Mouse (Mus musculus) lung, embryonic 14.5 days (tissue): Measurements from ENCODE around the gene Gria4. TPM values are rescaled to one million over a fixed set of nuclear protein-coding genes. Genes with fewer than 3 reads are reported as not detected.

Experiments used
- ATAC-seq: fragments of 200-750 bp; cut with Nextera tagmentation; 2 replicates; pipeline ENCODE4 v1.8.0; 2017; ENCODE audit warnings: mild to moderate bottlenecking, moderate TSS enrichment, moderate library complexity; ENCODE audit not compliant: insufficient read depth
- DNase-seq: peaks from one replicate; pipeline ENCODE4 v3.0.0-alpha.2; 2015
- H3K27ac ChIP-seq: fragments of 300-500 bp; sonication (generic); 2 replicates; pipeline ENCODE4 v1.5.1; 2014; ENCODE audit warnings: low read depth, mild to moderate bottlenecking, moderate library complexity
- H3K27me3 ChIP-seq: fragments of 300-500 bp; sonication (generic); 2 replicates; pipeline ENCODE4 v1.6.1; 2014; ENCODE audit warnings: low read length, control low read depth; ENCODE audit not compliant: insufficient read depth
- H3K36me3 ChIP-seq: fragments of 300-500 bp; sonication (generic); 2 replicates; pipeline ENCODE4 v1.6.1; 2014; ENCODE audit warnings: control low read depth; ENCODE audit not compliant: insufficient read depth
- H3K4me1 ChIP-seq: fragments of 300-500 bp; sonication (generic); 2 replicates; pipeline ENCODE4 v1.6.1; 2014; ENCODE audit warnings: antibody characterized with exemption, control low read depth; ENCODE audit not compliant: insufficient read depth
- H3K4me2 ChIP-seq: fragments of 300-500 bp; sonication (generic); 2 replicates; pipeline ENCODE4 v1.6.1; 2014; ENCODE audit warnings: mild to moderate bottlenecking
- H3K4me3 ChIP-seq: fragments of 300-500 bp; sonication (generic); 2 replicates; pipeline ENCODE4 v1.5.1; 2014; ENCODE audit warnings: low read depth, low read length
- H3K9ac ChIP-seq: fragments of 300-500 bp; sonication (generic); 2 replicates; pipeline ENCODE4 v1.6.1; 2014
- H3K9me3 ChIP-seq: fragments of 300-500 bp; sonication (generic); 2 replicates; pipeline ENCODE4 v1.6.1; 2016; ENCODE audit warnings: low read depth, low read length, control low read depth
- CTCF ChIP-seq: IDR thresholded peaks from 2 replicates; pipeline ENCODE4 v1.5.1; 2016; ENCODE audit warnings: antibody characterized with exemption, low read depth
- WGBS: fragments of 180-500 bp; shearing (Covaris S2); extraction: QIAGEN DNeasy Blood & Tissue Kit; methylation state at CpG from one replicate; pipeline ENCODE4 v1.1.7; 2014; 5-methylcytosine and 5-hydroxymethylcytosine counted together
- polyA plus RNA-seq: library from polyadenylated mRNA; unstranded; fragments of >200 nt; fragmentation: Nextera tagmentation; extraction: Ambion mirVana; gene quantifications from 2 replicates; pipeline ENCODE4 v1.2.1, GENCODE M21; 2014

Gria4 gene
- polyA plus RNA-seq, 1 experiment from 2014 or later, result 0.89 TPM

DNA sequence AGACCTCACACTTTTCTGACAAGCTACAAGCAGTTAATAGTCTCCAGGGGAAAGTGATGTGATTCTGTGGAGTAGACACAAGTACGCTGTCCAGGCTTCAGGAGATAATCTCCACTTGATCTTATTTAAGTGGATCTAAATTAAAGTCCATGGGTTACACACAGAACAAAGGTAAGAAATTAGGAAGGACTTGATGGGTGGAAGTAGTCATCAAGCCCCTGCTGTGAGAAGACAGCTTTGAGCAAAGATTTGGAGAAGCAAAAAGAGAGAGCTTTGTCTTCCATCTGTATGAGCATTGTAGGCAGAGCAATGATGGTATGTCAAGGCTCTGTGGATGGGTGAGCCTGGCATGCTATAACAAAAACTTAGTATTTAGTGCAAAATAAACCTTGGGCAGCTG lies 141.7 kb downstream of the Gria4 start:
- WGBS, result 87% methylated on average over 1 of the region's 1 CpGs
- H3K4me1 ChIP-seq, result no peaks in the 10 kb centered on the region
- H3K27me3 ChIP-seq, result no peaks in the 10 kb centered on the region
- TF ChIP-seq CTCF, result no peak
- H3K4me2 ChIP-seq, result no peak overlapping the region
- DNase-seq, result no peak
- H3K9me3 ChIP-seq, result no peaks in the 10 kb centered on the region
- no peak for ATAC-seq
- no peak overlapping the region for H3K9ac ChIP-seq
- H3K27ac ChIP-seq, result no peak overlapping the region
- no peaks in the 10 kb centered on the region for H3K36me3 ChIP-seq
- no peak overlapping the region for H3K4me3 ChIP-seq

DNA sequence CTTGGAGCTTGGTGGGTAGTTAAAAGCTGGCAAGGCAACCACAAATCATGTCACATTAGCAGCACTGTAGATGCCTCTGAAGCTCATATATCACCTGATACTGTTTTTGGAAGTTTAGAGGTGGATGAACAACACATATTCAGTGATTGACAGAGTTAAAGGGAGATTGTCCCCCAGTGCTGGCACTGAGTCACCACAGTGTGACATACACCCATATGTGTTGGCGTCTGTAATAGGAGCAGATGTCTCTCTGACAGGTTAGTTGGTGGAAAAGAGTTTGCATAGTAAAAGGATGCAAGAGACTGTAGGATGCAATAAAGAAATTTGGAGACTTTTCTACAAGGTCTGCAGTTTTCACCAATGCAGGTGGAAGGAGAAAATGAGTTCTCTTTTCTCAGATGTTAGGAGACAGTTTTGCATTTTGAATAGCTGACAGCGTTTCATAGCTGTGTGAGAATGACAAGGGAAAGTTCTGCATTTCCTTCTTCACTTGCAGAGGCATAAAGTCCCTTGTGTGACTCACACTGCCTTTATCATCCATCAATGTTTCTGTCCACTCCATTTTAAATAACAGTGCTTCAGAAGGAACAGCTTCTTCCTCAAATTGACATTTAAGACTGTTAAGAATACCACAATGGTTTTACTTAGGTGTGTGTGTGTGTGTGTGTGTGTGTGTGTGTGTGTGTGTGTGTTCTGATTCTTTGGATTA lies 156.7 kb downstream of the Gria4 start:
- no peaks in the 10 kb centered on the region for H3K27me3 ChIP-seq
- H3K27ac ChIP-seq, result no peak overlapping the region
- H3K9me3 ChIP-seq, result no peaks in the 10 kb centered on the region
- WGBS, result 65% methylated on average over 2 of the region's 2 CpGs
- no peak for DNase-seq
- no peaks in the 10 kb centered on the region for H3K36me3 ChIP-seq
- no peak overlapping the region for H3K9ac ChIP-seq
- TF ChIP-seq CTCF, result no peak
- H3K4me3 ChIP-seq, result no peak overlapping the region
- no peak for ATAC-seq
- H3K4me2 ChIP-seq, result no peak overlapping the region
- H3K4me1 ChIP-seq, result no peaks in the 10 kb centered on the region

DNA sequence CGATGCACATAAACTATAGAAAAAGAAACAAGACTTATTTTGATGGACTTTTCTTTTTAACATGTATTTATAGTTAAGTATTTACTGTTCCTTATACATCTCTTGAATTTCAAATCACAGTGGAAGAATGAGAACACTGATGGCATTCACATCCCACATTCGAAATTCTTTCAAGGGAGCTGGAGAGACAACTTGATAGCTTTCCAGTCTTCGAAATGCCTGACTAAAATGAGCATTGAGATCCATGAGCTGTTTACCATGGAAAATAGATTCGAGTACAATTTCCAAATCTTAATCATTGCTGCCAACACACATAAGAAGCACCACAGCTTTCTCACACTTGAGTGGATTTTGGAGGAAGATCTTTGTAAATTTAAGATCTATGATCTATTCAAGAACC lies 164.1 kb downstream of the Gria4 start:
- ATAC-seq (no peak), DNase-seq (no peak)
- Histone ChIP-seq H3K4me2 (no peak overlapping the region), H3K27ac (no peak overlapping the region), H3K9ac (no peak overlapping the region), H3K4me3 (no peak overlapping the region), H3K4me1 (no peaks in the 10 kb centered on the region), H3K27me3 (no peaks in the 10 kb centered on the region), H3K36me3 (no peaks in the 10 kb centered on the region), H3K9me3 (no peaks in the 10 kb centered on the region)
- no peak for TF ChIP-seq CTCF
- WGBS, result 68% methylated on average over 4 of the region's 4 CpGs

DNA sequence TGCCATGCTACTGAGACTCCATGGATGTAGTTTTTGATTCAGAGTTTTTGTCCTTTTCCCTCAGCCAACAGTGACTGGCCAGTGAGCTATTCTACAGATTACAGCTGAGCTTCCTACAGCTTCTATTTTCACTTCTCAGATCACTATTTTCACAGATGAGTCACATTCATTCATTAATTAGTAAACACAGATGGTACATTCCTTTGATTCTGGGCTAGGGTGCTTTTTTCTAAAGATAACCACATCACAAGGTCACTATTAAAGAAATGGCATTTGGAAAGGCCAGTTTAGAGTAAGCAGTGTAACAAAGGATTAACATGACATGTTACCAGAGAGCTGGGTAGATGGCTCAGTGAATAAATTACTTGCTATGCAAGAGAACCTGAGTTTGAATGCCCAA lies 180.7 kb downstream of the Gria4 start:
- TF ChIP-seq CTCF, result no peak
- Histone ChIP-seq H3K9me3 (no peaks in the 10 kb centered on the region), H3K27ac (no peak overlapping the region), H3K27me3 (no peaks in the 10 kb centered on the region), H3K9ac (no peak overlapping the region), H3K4me3 (no peak overlapping the region), H3K36me3 (no peaks in the 10 kb centered on the region), H3K4me2 (no peak overlapping the region), H3K4me1 (no peaks in the 10 kb centered on the region)
- DNase-seq (no peak), ATAC-seq (no peak)

DNA sequence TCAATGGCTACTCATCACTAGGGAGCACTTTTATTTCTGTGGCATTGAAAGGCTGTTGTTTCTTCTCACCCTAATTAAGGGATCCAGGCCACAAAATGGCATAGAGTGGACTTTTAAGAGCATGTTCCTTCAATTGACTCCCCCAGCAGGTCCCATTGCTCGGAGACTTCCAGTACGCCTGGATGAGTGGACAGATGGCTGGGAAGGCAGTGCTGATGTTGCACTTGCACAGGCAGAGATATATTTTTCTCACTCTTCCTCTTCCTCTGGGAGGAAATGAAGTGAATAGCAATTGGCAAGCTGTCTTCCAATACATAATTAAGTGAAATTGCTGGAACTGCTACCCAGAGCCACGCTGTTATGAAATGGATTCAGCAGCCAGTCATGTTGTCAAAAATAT lies 190.7 kb downstream of the Gria4 start:
- Histone ChIP-seq H3K4me1 (no peaks in the 10 kb centered on the region), H3K27me3 (no peaks in the 10 kb centered on the region), H3K9me3 (no peaks in the 10 kb centered on the region), H3K4me3 (no peak overlapping the region), H3K27ac (no peak overlapping the region), H3K9ac (no peak overlapping the region), H3K4me2 (no peak overlapping the region), H3K36me3 (no peaks in the 10 kb centered on the region)
- DNase-seq, result no peak
- no peak for TF ChIP-seq CTCF
- no peak for ATAC-seq
- 73% methylated on average over 3 of the region's 3 CpGs for whole genome bisulfite sequencing

DNA sequence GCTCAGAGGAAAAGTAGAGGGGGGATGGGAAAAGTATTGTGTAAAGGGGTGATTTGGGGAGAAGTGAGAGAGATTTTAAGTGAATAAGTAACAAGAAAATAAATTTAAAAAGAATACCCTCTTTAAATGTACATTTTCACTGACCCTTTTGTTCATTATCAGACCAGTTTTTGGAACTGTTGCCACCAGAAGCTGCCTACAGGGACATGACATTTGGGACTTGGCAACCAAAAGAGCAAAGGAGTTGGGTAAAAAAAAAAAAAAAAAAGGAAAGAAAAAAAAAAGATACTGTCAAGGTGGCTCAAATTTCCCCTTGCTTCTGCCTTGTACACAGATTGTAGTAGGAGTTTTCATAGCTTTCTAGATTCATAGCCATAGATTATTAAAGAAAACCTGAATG lies 191.8 kb downstream of the Gria4 start:
- Histone ChIP-seq H3K9me3 (no peaks in the 10 kb centered on the region), H3K27ac (no peak overlapping the region), H3K4me1 (no peaks in the 10 kb centered on the region), H3K9ac (no peak overlapping the region), H3K27me3 (no peaks in the 10 kb centered on the region), H3K4me2 (no peak overlapping the region), H3K4me3 (no peak overlapping the region), H3K36me3 (no peaks in the 10 kb centered on the region)
- no peak for ATAC-seq
- no peak for DNase-seq
- no peak for TF ChIP-seq CTCF

DNA sequence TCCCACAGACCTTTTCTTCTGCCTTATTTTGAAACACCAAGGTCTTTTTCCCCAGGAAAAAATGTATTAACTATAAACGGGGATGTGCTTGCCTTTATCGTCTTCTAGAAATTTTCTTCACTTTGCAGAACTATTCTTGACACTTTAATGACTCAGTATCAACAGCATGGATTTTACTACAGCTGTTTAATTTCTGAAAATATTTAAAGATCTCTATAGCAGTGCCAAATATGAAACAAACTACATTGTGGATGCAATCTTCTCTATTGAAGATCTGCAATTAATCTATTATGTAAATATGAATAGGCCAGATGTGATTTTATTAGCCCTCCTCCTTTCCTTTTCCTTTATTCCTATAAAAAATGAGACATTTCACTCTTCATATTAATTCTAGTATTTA lies 194.2 kb downstream of the Gria4 start:
- H3K27me3 ChIP-seq, result no peaks in the 10 kb centered on the region
- H3K4me2 ChIP-seq, result no peak overlapping the region
- no peaks in the 10 kb centered on the region for H3K9me3 ChIP-seq
- H3K9ac ChIP-seq, result no peak overlapping the region
- ATAC-seq, result no peak
- WGBS, result 77% methylated on average over 2 of the region's 2 CpGs
- H3K27ac ChIP-seq, result no peak overlapping the region
- H3K36me3 ChIP-seq, result no peaks in the 10 kb centered on the region
- no peaks in the 10 kb centered on the region for H3K4me1 ChIP-seq
- no peak for DNase-seq
- TF ChIP-seq CTCF, result no peak
- no peak overlapping the region for H3K4me3 ChIP-seq

DNA sequence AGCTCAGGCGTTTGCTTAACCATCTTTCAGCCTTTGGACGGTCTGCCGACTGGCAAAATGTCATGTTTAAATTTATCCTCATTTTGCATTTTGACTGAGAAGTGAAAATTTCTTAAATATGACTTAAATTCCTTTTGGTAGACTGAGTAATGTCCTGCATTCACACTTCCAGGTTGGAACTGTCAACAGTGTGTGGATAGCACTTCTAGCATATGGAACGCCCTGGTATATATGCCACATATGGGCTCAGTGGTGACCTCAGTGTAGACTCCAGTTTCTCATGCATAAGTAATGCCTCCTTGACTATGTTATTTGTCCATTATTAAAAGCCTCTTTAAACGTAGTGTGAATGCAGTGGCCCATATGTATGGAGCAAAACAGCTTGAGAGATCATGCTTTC lies 222.4 kb downstream of the Gria4 start:
- ATAC-seq (no peak), DNase-seq (no peak)
- TF ChIP-seq CTCF, result no peak
- no peaks in the 10 kb centered on the region for H3K9me3 ChIP-seq
- no peaks in the 10 kb centered on the region for H3K27me3 ChIP-seq
- no peak overlapping the region for H3K27ac ChIP-seq
- 77% methylated on average over 5 of the region's 5 CpGs for WGBS
- no peak overlapping the region for H3K9ac ChIP-seq
- H3K36me3 ChIP-seq, result no peaks in the 10 kb centered on the region
- no peaks in the 10 kb centered on the region for H3K4me1 ChIP-seq
- no peak overlapping the region for H3K4me3 ChIP-seq
- H3K4me2 ChIP-seq, result no peak overlapping the region
